Mouse (Mus musculus) ES-E14 (cell line): ENCODE results near the gene Axin2. TPM values are rescaled to one million over a fixed set of nuclear protein-coding genes. Genes with fewer than 3 reads are reported as not detected.

Experiments
- DNase-seq: peaks from one replicate; pipeline ENCODE4 v3.0.0-alpha.2; 2013; ENCODE audit warnings: low read depth, low spot score
- H3K27ac ChIP-seq: 2 replicates; pipeline ENCODE4 v1.5.1; 2012; ENCODE audit warnings: low read depth, mild to moderate bottlenecking, low read length, moderate library complexity, mixed read lengths; ENCODE audit not compliant: poor library complexity, insufficient read depth, severe bottlenecking
- H3K36me3 ChIP-seq: 2 replicates; pipeline ENCODE4 v1.6.1; 2012; ENCODE audit warnings: mild to moderate bottlenecking, low read length, moderate library complexity, mixed read lengths; ENCODE audit not compliant: control insufficient read depth, poor library complexity, insufficient read depth, severe bottlenecking
- H3K4me1 ChIP-seq, 2 experiments: fragments of 150-350 bp in 1 of 2; sonication (generic) in 1 of 2; 2 replicates each; pipeline ENCODE4 v1.6.1; 2012; ENCODE audit warnings: low read length in 2 of 2, mild to moderate bottlenecking in 1 of 2, mixed read lengths in 1 of 2; ENCODE audit not compliant: control insufficient read depth in 2 of 2, insufficient read depth in 2 of 2, poor library complexity in 1 of 2
- H3K4me3 ChIP-seq, 2 experiments: fragments of 150-350 bp in 1 of 2; sonication (generic) in 1 of 2; 2 replicates each; pipeline ENCODE4 v1.5.1; 2012; ENCODE audit warnings: low read length in 2 of 2, low read depth in 1 of 2, mild to moderate bottlenecking in 1 of 2, mixed read lengths in 1 of 2; ENCODE audit not compliant: insufficient read depth in 1 of 2, poor library complexity in 1 of 2, severe bottlenecking in 1 of 2
- H3K9ac ChIP-seq: 2 replicates; pipeline ENCODE4 v1.6.1; 2012; ENCODE audit warnings: low read depth, mild to moderate bottlenecking, low read length, mixed read lengths; ENCODE audit not compliant: poor library complexity, insufficient read depth, severe bottlenecking
- H3K9me3 ChIP-seq: fragments of 150-350 bp; sonication (generic); 2 replicates; pipeline ENCODE4 v1.6.1; 2012; ENCODE audit warnings: low read depth, mild to moderate bottlenecking, low read length; ENCODE audit not compliant: control insufficient read depth, insufficient read depth
- CHD2 ChIP-seq: IDR thresholded peaks from 2 replicates; pipeline ENCODE4 v1.6.1; 2014; ENCODE audit warnings: mild to moderate bottlenecking, low read depth, low read length, inconsistent platforms
- HCFC1 ChIP-seq: IDR thresholded peaks from 2 replicates; pipeline ENCODE4 v1.6.1; 2012; ENCODE audit warnings: low read length, inconsistent platforms, borderline replicate concordance; ENCODE audit not compliant: insufficient read depth
- MAFK ChIP-seq: IDR thresholded peaks from 2 replicates; pipeline ENCODE4 v1.6.1; 2014; ENCODE audit warnings: mild to moderate bottlenecking, low read depth, low read length, inconsistent platforms; ENCODE audit not compliant: insufficient read depth
- ZC3H11A ChIP-seq: IDR thresholded peaks from 2 replicates; pipeline ENCODE4 v1.6.1; 2012; ENCODE audit warnings: low read depth, mild to moderate bottlenecking, inconsistent platforms, low read length, borderline replicate concordance
- ZNF384 ChIP-seq: IDR thresholded peaks from 2 replicates; pipeline ENCODE4 v1.6.1; 2012; ENCODE audit warnings: low read depth, low read length, inconsistent platforms
- in situ Hi-C, 2 experiments: fragments of 600-800 bp; cut with MboI; formaldehyde crosslinking; loops; one replicate each; pipeline ENCODE4 v1.15.1; 2025; ENCODE audit warnings: low sequenced_read_pairs in 2 of 2, inconsistent platforms in 1 of 2; ENCODE audit not compliant: unreplicated experiment in 2 of 2
- total RNA-seq: library from RNA; depleted of rRNA; stranded (reverse); fragments of 300-350 nt; gene quantifications from 2 replicates; pipeline ENCODE4 v1.2.3, GENCODE M21; 2012

The Axin2 gene
- total RNA-seq, 1 experiment = 12.3 TPM

DNA sequence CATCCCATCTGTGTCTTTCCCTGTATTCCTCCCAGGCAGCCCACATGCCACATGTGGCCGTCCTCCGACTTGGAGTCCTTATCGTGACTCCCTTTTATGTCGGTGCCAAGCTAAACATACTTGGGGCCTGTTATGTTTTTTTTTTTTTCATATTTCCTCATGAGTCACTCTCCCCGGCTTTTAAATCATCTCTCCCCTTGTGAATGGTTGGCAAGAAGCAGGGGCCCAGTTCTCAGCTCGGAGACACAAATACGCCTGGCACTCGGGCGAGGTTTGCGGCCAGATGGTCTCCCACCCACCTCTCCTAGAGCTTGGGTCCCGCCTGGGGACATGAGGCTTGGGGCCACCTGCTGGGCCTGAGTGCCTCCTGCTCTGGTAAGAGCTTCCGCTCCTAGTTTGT, 60.4 kb downstream of the Axin2 start:
- H3K4me1 ChIP-seq = no peaks in the 10 kb centered on the region
- no peak overlapping the region for H3K27ac ChIP-seq
- DNase-seq = no peak
- H3K9me3 ChIP-seq = no peaks in the 10 kb centered on the region
- in situ Hi-C loops = no loop called here
- H3K36me3 ChIP-seq = no peaks in the 10 kb centered on the region
- H3K9ac ChIP-seq = no peak overlapping the region
- TF ChIP-seq MAFK (no peak), CHD2 (no peak), HCFC1 (no peak), ZC3H11A (no peak), ZNF384 (no peak)
- no peak overlapping the region for H3K4me3 ChIP-seq

GRCm38 (mm10) chr11:108981012-108981411, 60.9 kb downstream of the Axin2 start:
- in situ Hi-C loops = no loop called here

GRCm38 (mm10) chr11:108983409-108984064, 63.4 kb downstream of the Axin2 start:
- H3K36me3 ChIP-seq = no peaks in the 10 kb centered on the region
- no peak for TF ChIP-seq MAFK
- no peak for TF ChIP-seq ZNF384
- TF ChIP-seq CHD2 = no peak
- TF ChIP-seq HCFC1 = no peak
- TF ChIP-seq ZC3H11A = no peak
- H3K4me3 ChIP-seq = no peak overlapping the region
- no peaks in the 10 kb centered on the region for H3K9me3 ChIP-seq
- no peak overlapping the region for H3K27ac ChIP-seq
- in situ Hi-C loops = no loop called here
- DNase-seq = no peak
- H3K4me1 ChIP-seq = no peaks in the 10 kb centered on the region
- no peak overlapping the region for H3K9ac ChIP-seq

More at GRCm38 (mm10) chr11:108981012-108981411, 60.9 kb downstream of the Axin2 start:
- Histone ChIP-seq H3K9me3 (no peaks in the 10 kb centered on the region), H3K4me1 (no peaks in the 10 kb centered on the region), H3K4me3 (no peak overlapping the region), H3K9ac (no peak overlapping the region), H3K36me3 (no peaks in the 10 kb centered on the region), H3K27ac (no peak overlapping the region)
- TF ChIP-seq MAFK (no peak), CHD2 (no peak), ZNF384 (no peak), ZC3H11A (no peak), HCFC1 (no peak)
- DNase-seq = no peak

DNA sequence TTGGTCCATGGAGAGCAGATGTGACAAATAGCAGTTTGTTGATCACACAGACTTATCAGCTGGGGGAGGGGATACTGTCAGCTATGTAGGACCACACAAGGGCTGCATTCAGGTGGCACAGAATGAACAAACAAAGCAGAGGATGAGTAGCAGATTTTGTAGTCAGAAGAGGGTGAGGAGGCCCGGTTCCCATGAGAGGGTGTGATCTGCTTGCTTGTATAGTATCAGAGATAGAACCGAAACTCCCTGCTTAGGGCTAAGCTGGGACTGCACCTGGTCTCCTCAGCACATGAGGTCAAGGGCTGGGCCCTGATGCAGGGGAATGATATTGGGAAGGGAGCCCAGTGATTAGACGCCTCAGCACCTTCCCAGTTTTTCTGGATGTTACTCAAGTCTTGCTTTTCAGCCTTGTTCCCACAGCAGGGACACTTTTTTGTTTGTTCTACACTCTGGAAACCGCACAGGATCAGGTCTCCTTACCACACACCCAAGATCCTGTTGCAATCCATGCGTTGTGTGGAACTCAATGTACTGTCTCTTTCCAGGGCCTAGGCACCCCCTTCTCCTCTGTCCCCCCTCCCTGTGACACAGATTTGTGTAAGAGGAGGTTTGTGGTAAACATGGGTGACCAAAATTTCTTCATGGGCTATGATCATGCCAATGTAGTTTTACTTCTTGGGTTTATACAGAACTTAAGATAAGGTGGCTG, 64.7 kb downstream of the Axin2 start:
- TF ChIP-seq ZNF384 (no peak), MAFK (no peak), CHD2 (no peak), HCFC1 (no peak), ZC3H11A (no peak)
- Histone ChIP-seq H3K9me3 (no peaks in the 10 kb centered on the region), H3K4me1 (no peaks in the 10 kb centered on the region), H3K4me3 (no peak overlapping the region), H3K27ac (no peak overlapping the region), H3K9ac (no peak overlapping the region), H3K36me3 (no peaks in the 10 kb centered on the region)
- DNase-seq = no peak
- in situ Hi-C loops = no loop called here
